Mouse (Mus musculus) monocyte, adult 2 months (primary cell): ENCODE data around the gene Cldn20.
A peak's percentile ranks its signal among the peaks of the same experiment; 100 is the strongest.

Experiments used
- DNase-seq, 2 experiments: peaks; one replicate each; pipeline ENCODE4 v3.0.0; 2022; ENCODE audit warnings: low spot score in 2 of 2, low read depth in 1 of 2

The Cldn20 gene

DNA sequence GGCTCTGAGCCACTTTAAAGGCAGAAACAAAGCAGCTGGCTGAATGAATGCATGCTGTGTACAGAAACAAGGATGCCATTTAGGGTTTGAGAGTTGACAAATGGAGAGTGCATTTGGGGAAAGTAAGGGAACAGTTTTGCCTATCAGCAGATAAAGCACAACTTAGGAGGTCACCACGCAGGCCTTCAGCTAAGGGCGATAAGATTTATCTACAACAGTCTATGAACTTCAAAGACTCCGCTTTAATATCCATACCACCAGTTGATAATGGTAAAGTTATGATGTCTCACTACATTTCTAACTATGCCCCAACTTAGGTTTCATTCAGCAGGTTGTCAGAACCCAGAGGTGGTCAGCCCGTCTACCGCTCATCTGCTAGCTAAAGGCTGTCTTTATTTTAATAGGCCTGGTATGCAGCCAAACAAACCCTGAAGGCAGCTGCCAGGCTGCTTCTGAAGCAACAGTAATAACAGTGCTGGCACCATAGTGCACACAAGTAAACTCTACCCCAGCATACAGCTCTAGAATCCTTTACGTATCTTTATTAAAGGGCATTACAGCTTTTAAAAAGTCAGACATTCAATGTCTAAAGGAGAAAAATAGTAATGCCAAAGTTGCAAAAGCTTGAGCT lies 4.4 kb upstream of the Cldn20 start:
- DNase-seq = no peak

GRCm38 (mm10) chr17:3529523-3529922 lies 2.8 kb upstream of the Cldn20 start:
- no peak for DNase-seq

DNA sequence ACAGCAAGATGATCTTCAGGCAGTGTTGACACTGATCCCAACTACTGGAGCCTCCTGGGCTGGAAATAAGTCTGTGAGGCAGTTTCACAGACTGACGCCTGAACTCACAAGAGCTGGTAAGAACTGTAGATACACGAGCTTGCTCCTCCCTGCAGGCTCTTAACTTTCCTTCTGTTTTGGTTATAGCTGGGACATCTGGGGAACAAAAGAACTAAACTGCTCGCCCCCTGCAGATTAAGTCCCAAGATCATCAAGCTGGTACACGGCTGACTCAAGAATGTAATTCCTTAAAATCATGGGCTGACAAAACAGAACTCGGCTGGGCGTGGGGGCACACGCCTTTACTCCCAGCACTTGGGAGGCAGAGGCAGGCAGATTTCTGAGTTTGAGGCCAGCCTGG lies 1.8 kb upstream of the Cldn20 start:
- DNase-seq = no peak

DNA sequence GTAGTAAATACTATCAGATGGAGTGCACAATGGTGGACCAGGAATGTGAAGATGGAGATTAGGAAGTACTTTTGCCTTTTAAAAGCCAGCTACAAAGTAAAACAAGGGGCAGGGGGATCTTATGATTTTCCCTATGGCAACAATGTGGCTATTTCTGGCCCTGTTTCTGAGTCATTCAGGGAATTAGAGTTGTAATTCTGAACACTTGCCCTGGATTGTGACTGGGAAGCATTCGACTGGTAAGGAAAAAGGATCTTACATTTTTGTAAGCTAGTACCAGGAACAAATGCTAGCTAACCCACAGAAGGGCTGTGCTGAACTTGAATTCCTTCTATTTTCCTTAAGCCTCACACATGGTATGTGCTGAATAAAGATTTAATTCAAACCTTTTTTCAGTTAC lies 713 bp upstream of the Cldn20 start:
- DNase-seq = no peak

GRCm38 (mm10) chr17:3533425-3533824 lies 1.1 kb downstream of the Cldn20 start:
- no peak for DNase-seq

GRCm38 (mm10) chr17:3540304-3540703 lies 8.0 kb downstream of the Cldn20 start:
- no peak for DNase-seq

GRCm38 (mm10) chr17:3541033-3541432 lies 8.7 kb downstream of the Cldn20 start:
- DNase-seq = no peak

DNA sequence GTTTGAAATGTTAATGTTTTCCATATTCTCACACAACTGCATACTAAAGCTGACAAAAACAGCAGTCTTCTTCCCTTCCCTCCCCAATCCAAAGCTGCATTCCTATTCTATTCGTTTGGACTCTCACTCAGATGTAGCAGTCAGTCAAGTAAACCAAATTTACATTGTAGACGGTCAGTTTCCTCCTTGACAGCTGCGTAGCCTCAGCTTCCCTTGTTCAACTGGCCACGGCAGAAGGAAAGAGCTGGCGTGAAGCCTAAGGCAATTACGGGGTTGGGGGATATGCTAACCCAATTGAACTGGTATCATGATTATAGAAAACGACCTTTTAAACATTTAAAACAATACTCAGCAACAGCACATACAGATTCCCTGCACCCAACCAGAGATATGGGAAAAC lies 15.4 kb downstream of the Cldn20 start:
- no peak for DNase-seq

GRCm38 (mm10) chr17:3556251-3556650 lies 23.9 kb downstream of the Cldn20 start:
- no peak for DNase-seq

DNA sequence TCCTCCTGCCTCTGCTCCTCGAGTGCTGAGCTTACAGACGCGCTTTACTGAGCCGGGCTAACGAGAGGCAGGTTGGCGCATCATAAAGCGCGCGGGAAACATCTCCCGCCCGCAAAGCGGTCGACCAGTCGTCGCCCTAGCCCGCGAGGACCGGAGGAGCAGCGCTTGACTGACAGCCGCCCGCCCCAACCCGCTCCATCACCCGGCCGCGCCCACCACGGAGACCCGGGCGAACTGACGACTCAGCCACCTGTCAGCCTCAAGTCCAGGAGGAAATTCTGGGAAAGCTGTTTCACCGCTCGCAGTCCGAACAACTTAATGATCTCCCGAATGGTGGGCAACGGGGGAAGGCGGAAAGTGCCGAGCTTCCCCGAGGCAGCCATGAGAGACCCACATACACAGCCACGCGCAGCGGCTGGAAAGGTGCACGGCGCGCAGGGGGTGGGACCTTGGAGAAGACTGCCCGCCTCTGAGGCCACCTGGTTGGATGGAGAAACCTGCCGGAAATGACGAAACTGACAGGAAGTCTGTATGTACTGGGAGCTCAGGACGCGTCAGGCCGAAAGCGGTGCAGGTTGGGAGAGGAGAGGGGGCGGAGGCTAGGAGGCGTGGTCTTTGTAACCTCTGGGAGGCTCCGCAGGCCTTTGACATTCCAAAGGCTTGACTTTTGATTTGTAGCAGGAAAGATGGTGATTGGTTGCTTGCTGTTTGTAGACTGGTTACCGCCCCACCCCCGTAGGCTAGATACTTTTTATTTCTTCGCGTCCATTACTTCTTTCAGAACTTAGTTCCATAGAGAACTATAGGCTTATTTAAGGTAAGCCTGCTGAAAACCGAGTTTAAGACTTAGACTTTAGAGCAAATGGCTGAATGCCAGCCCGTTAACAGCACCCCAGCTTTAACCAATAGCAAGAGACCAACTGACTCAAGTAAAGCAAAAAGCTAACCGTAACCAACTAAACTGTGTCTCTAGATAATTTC lies 25.3 kb downstream of the Cldn20 start, which contains the start of gene Tfb1m:
Tfb1m (minus strand) TSS at position 451 of the 981 bp plus-strand sequence.
- DNase-seq = peak; percentile 94 to 95

GRCm38 (mm10) chr17:3558356-3558870 lies 26.1 kb downstream of the Cldn20 start:
- no peak for DNase-seq

DNA sequence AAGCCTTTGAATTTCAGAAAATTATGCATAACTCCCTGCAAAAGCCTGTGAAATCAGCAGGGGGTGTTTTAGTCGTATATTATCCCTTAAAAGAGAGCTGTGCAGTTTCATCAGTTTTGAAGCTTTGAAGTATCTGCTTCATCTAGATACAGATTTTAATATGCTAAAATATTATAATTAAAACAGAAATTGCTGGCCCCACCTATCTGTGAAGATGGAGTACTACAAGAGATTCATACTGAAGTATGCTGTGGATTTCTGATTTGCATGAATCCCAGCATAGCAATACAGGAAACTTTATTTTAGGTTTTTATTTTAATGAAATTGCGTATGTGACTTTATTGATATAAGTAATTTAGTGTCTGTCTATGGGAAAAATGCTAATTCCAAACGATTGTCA lies 28.2 kb downstream of the Cldn20 start:
- no peak for DNase-seq

GRCm38 (mm10) chr17:3562405-3562804 lies 30.1 kb downstream of the Cldn20 start:
- no peak for DNase-seq

DNA sequence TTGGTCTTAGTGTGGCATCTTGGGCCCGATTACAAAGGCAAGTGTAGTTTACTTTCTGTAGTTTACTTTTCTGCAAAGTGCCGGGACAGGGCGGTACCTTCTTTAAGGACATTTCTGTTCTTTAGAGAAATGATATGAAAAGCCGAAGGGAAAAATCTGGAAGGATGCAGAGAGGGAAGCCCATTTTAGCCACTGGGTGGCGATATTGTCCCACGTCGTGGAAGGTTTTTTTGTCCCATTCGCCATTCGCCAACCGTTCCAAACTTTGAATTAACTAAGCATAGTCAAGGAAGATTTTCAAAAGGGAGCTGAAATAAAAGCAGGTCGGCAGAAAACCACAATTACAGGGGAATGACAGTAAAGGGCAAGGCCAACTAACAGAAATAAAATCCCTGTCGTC lies 38.5 kb downstream of the Cldn20 start:
- no peak for DNase-seq
